12 mouse cellular contexts compared by ENCODE assay signal in genomic region chrX:39229683-39230082, GRCm38 (mm10).
DNase-seq lines count a peak whose midpoint lies in the region; ATAC-seq lines count a peak whose summit lies in the region.
"Had no signal": no experiment of that assay in that cellular context is flagged by ENCODE, and none has a peak within 500 bp of the region (broad histone marks: within the 10 kb centered on the region; RNA-seq: fewer than 3 reads in every experiment).

No protein-coding gene starts in this region.

- peak; percentile 38; the same call in 1 of the 2 replicates for ATAC-seq in frontal cortex, adult (ENCODE audit: low TSS enrichment)
- ATAC-seq in midbrain, embryonic 14.5 days (ENCODE audit: low FRiP score, low TSS enrichment), result no peak
- peak; percentile 86 for ATAC-seq in hindbrain, embryonic 16.5 days
- ATAC-seq: lung, postnatal 0 days had no signal

- no peaks in the 10 kb centered on the region for H3K36me3 ChIP-seq in midbrain, embryonic 14.5 days (ENCODE audit: control insufficient read depth, insufficient read depth, low read length)
- no peaks in the 10 kb centered on the region for H3K36me3 ChIP-seq in midbrain, embryonic 10.5 days
- H3K36me3 ChIP-seq in hindbrain, embryonic 16.5 days (ENCODE audit: control insufficient read depth, insufficient read depth, low read length), result no peaks in the 10 kb centered on the region
- H3K36me3 ChIP-seq: G1E had no signal

- no peaks in the 10 kb centered on the region for H3K27me3 ChIP-seq in midbrain, embryonic 14.5 days (ENCODE audit: control insufficient read depth, insufficient read depth, low read length)
- no peaks in the 10 kb centered on the region for H3K27me3 ChIP-seq in midbrain, embryonic 10.5 days (ENCODE audit: low read depth, poor library complexity, severe bottlenecking)
- H3K27me3 ChIP-seq in hindbrain, embryonic 16.5 days (replicated peaks; ENCODE audit: control insufficient read depth, insufficient read depth, low read length), result no peaks in the 10 kb centered on the region

- WGBS in midbrain, embryonic 14.5 days, result 67% methylated on average over 4 of the region's 4 CpGs
- WGBS in midbrain, embryonic 10.5 days, result 84% methylated on average over 4 of the region's 4 CpGs
- 59% methylated on average over 4 of the region's 4 CpGs for WGBS in hindbrain, embryonic 16.5 days

- no peak overlapping the region for H3K9ac ChIP-seq in midbrain, embryonic 14.5 days (replicated peaks; ENCODE audit: low read length)
- H3K9ac ChIP-seq in hindbrain, embryonic 16.5 days (ENCODE audit: low read depth, low read length), result no peak overlapping the region

- no peak overlapping the region for H3K4me3 ChIP-seq in midbrain, embryonic 14.5 days (replicated peaks; ENCODE audit: low read depth, low read length)
- no peak overlapping the region for H3K4me3 ChIP-seq in midbrain, embryonic 10.5 days
- H3K4me3 ChIP-seq in hindbrain, embryonic 16.5 days (ENCODE audit: low read length), result no peak overlapping the region

- no peak overlapping the region for H3K4me2 ChIP-seq in midbrain, embryonic 14.5 days (ENCODE audit: low read length)
- H3K4me2 ChIP-seq in hindbrain, embryonic 16.5 days (ENCODE audit: low read length), result no peak overlapping the region

- no peaks in the 10 kb centered on the region for H3K9me3 ChIP-seq in midbrain, embryonic 14.5 days (ENCODE audit: control insufficient read depth, low read length)
- no peaks in the 10 kb centered on the region for H3K9me3 ChIP-seq in midbrain, embryonic 10.5 days (replicated peaks)
- H3K9me3 ChIP-seq in hindbrain, embryonic 16.5 days (ENCODE audit: control insufficient read depth, low read length), result no peaks in the 10 kb centered on the region
- H3K9me3 ChIP-seq: G1E had no signal

- no peak for DNase-seq in frontal cortex, postnatal 25 days (ENCODE audit: low spot score in 2 of 2)
- peak; percentile 3 for DNase-seq in midbrain, embryonic 14.5 days
- DNase-seq in midbrain, embryonic 10.5 days (ENCODE audit: low spot score), result no peak
- peak; percentile 39 for DNase-seq in telencephalon, adult 2 months (ENCODE audit: low read depth, low spot score)
- no peak for DNase-seq in ovary, adult 18-20 months (ENCODE audit: low spot score)
- DNase-seq: adrenal gland, postnatal 14 days; heart, adult 18-20 months; heart, postnatal 10 days had no signal

- H3K4me1 ChIP-seq in midbrain, embryonic 14.5 days (ENCODE audit: control insufficient read depth, insufficient read depth, low read length), result no peaks in the 10 kb centered on the region
- H3K4me1 ChIP-seq in midbrain, embryonic 10.5 days, result no peaks in the 10 kb centered on the region
- no peaks in the 10 kb centered on the region for H3K4me1 ChIP-seq in hindbrain, embryonic 16.5 days (ENCODE audit: control insufficient read depth, insufficient read depth, low read depth, low read length)

- no peak overlapping the region for H3K27ac ChIP-seq in midbrain, embryonic 14.5 days (replicated peaks; ENCODE audit: low read depth, low read length)
- H3K27ac ChIP-seq in midbrain, embryonic 10.5 days (replicated peaks), result no peak overlapping the region
- H3K27ac ChIP-seq in hindbrain, embryonic 16.5 days (ENCODE audit: low read depth, low read length), result no peak overlapping the region

Comparison
In these comparisons a context has a peak if more than half of its experiments do, and no peak if none do; other contexts are left out.
1. DNase-seq: peak in midbrain, embryonic 14.5 days (single experiment) and telencephalon, adult 2 months (single experiment); none in frontal cortex, postnatal 25 days (0 of 2), midbrain, embryonic 10.5 days (single experiment) and ovary, adult 18-20 months (single experiment).